Mouse (Mus musculus): ENCODE data around the gene Camk1. TPM values are rescaled to one million over a fixed set of nuclear protein-coding genes. Genes with fewer than 3 reads are reported as not detected.

The Camk1 gene
- total and polyA plus RNA-seq, 2 experiments = 15.6 to 16.1 TPM

GRCm38 (mm10) chr6:113368124-113368523 lies 24.3 kb upstream of the Camk1 start:
- Histone ChIP-seq H3K36me3 (ENCODE audit: control insufficient read depth, insufficient read depth, low read length) (peaks cover 13% of the 10 kb centered on the region), H3K4me3 (ENCODE audit: insufficient read depth, low read depth, low read length) (no peak overlapping the region), H3K4me1 (ENCODE audit: control insufficient read depth, insufficient read depth, low read length) (peaks cover 3% of the 10 kb centered on the region), H3K9ac (ENCODE audit: low read depth, low read length) (no peak overlapping the region), H3K27me3 (ENCODE audit: control insufficient read depth, insufficient read depth, low read length) (no peaks in the 10 kb centered on the region), H3K79me2 (ENCODE audit: control insufficient read depth, insufficient read depth, low read length) (no peaks in the 10 kb centered on the region), H3K27ac (replicated peaks; ENCODE audit: insufficient read depth, low read depth, low read length) (no peak overlapping the region)
- TF ChIP-seq POLR2A (IDR thresholded peaks at IDR 0.05; ENCODE audit: extremely low read depth, insufficient read depth, low read length) = no peak
- no peak for TF ChIP-seq CTCF (IDR thresholded peaks at IDR 0.05; ENCODE audit: low read depth, low read length)
- WGBS = 93% methylated on average over 7 of the region's 7 CpGs
- DNase-seq (ENCODE audit: extremely low read depth, low read depth, low spot score) = no peak

- TF ChIP-seq CTCF (IDR thresholded peaks at IDR 0.05; ENCODE audit: low read depth, low read length) = no peak
- no peak for TF ChIP-seq POLR2A (IDR thresholded peaks at IDR 0.05; ENCODE audit: extremely low read depth, insufficient read depth, low read length)
- no peak overlapping the region for H3K4me3 ChIP-seq (ENCODE audit: insufficient read depth, low read depth, low read length)
- H3K9ac ChIP-seq (ENCODE audit: low read depth, low read length) = no peak overlapping the region
- peaks cover 10% of the 10 kb centered on the region for H3K36me3 ChIP-seq (ENCODE audit: control insufficient read depth, insufficient read depth, low read length)
- no peak for DNase-seq (ENCODE audit: extremely low read depth, low read depth, low spot score)
- 100% methylated on average over 1 of the region's 1 CpGs for WGBS
- no peak overlapping the region for H3K27ac ChIP-seq (replicated peaks; ENCODE audit: insufficient read depth, low read depth, low read length)
- peaks cover 3% of the 10 kb centered on the region for H3K4me1 ChIP-seq (ENCODE audit: control insufficient read depth, insufficient read depth, low read length)
- no peaks in the 10 kb centered on the region for H3K79me2 ChIP-seq (ENCODE audit: control insufficient read depth, insufficient read depth, low read length)
- H3K27me3 ChIP-seq (ENCODE audit: control insufficient read depth, insufficient read depth, low read length) = no peaks in the 10 kb centered on the region
Measured at GRCm38 (mm10) chr6:113367574-113367973, 23.8 kb upstream of the Camk1 start.

GRCm38 (mm10) chr6:113366639-113367038 lies 22.9 kb upstream of the Camk1 start:
- WGBS = 95% methylated on average over 6 of the region's 6 CpGs
- H3K36me3 ChIP-seq (ENCODE audit: control insufficient read depth, insufficient read depth, low read length) = peaks cover 10% of the 10 kb centered on the region

GRCm38 (mm10) chr6:113364518-113365135 lies 20.8 kb upstream of the Camk1 start:
- WGBS = 50% methylated on average over 8 of the region's 8 CpGs
- no peak for DNase-seq (ENCODE audit: extremely low read depth, low read depth, low spot score)
- Histone ChIP-seq H3K4me3 (ENCODE audit: insufficient read depth, low read depth, low read length) (no peak overlapping the region), H3K27ac (replicated peaks; ENCODE audit: insufficient read depth, low read depth, low read length) (no peak overlapping the region), H3K4me1 (ENCODE audit: control insufficient read depth, insufficient read depth, low read length) (peaks cover 3% of the 10 kb centered on the region), H3K9ac (ENCODE audit: low read depth, low read length) (no peak overlapping the region), H3K36me3 (ENCODE audit: control insufficient read depth, insufficient read depth, low read length) (peaks cover 8% of the 10 kb centered on the region), H3K79me2 (ENCODE audit: control insufficient read depth, insufficient read depth, low read length) (no peaks in the 10 kb centered on the region), H3K27me3 (ENCODE audit: control insufficient read depth, insufficient read depth, low read length) (no peaks in the 10 kb centered on the region)
- TF ChIP-seq CTCF (IDR thresholded peaks at IDR 0.05; ENCODE audit: low read depth, low read length) = no peak
- no peak for TF ChIP-seq POLR2A (IDR thresholded peaks at IDR 0.05; ENCODE audit: extremely low read depth, insufficient read depth, low read length)

More at GRCm38 (mm10) chr6:113366639-113367038, 22.9 kb upstream of the Camk1 start:
- no peak overlapping the region for H3K4me3 ChIP-seq (ENCODE audit: insufficient read depth, low read depth, low read length)
- no peak overlapping the region for H3K9ac ChIP-seq (ENCODE audit: low read depth, low read length)
- no peak overlapping the region for H3K27ac ChIP-seq (replicated peaks; ENCODE audit: insufficient read depth, low read depth, low read length)
- H3K79me2 ChIP-seq (ENCODE audit: control insufficient read depth, insufficient read depth, low read length) = no peaks in the 10 kb centered on the region
- H3K4me1 ChIP-seq (ENCODE audit: control insufficient read depth, insufficient read depth, low read length) = peaks cover 3% of the 10 kb centered on the region
- no peak for DNase-seq (ENCODE audit: extremely low read depth, low read depth, low spot score)
- TF ChIP-seq CTCF (IDR thresholded peaks at IDR 0.05; ENCODE audit: low read depth, low read length) = no peak
- no peak for TF ChIP-seq POLR2A (IDR thresholded peaks at IDR 0.05; ENCODE audit: extremely low read depth, insufficient read depth, low read length)
- H3K27me3 ChIP-seq (ENCODE audit: control insufficient read depth, insufficient read depth, low read length) = no peaks in the 10 kb centered on the region

DNA sequence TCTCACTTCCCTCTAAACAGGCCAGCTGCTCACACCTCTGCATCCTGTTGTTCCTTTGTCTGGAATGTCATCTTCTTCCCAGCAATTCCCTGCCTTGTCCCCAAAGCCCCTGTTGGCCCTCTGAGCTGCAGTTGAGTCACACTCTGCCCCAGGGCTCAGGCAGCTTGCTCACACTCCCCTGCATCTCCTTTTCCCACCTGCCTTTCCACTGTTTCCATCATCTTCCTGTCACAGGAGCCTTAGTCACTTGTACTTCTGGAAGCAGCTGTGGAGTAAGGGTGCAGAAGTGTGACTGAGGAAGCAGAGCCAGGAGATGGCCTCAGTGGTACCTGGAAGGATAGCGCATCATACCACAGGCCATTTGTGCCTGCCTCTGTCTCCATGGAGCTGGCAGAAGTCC lies 18.5 kb upstream of the Camk1 start:
- H3K27ac ChIP-seq (replicated peaks; ENCODE audit: insufficient read depth, low read depth, low read length) = no peak overlapping the region
- no peak overlapping the region for H3K9ac ChIP-seq (ENCODE audit: low read depth, low read length)
- H3K79me2 ChIP-seq (ENCODE audit: control insufficient read depth, insufficient read depth, low read length) = no peaks in the 10 kb centered on the region
- 96% methylated on average over 1 of the region's 1 CpGs for WGBS
- H3K36me3 ChIP-seq (ENCODE audit: control insufficient read depth, insufficient read depth, low read length) = no peaks in the 10 kb centered on the region
- H3K27me3 ChIP-seq (ENCODE audit: control insufficient read depth, insufficient read depth, low read length) = no peaks in the 10 kb centered on the region
- DNase-seq (ENCODE audit: extremely low read depth, low read depth, low spot score) = no peak
- H3K4me3 ChIP-seq (ENCODE audit: insufficient read depth, low read depth, low read length) = no peak overlapping the region
- peaks cover 3% of the 10 kb centered on the region for H3K4me1 ChIP-seq (ENCODE audit: control insufficient read depth, insufficient read depth, low read length)
- TF ChIP-seq CTCF (IDR thresholded peaks at IDR 0.05; ENCODE audit: low read depth, low read length) (no peak), POLR2A (IDR thresholded peaks at IDR 0.05; ENCODE audit: extremely low read depth, insufficient read depth, low read length) (no peak)

DNA sequence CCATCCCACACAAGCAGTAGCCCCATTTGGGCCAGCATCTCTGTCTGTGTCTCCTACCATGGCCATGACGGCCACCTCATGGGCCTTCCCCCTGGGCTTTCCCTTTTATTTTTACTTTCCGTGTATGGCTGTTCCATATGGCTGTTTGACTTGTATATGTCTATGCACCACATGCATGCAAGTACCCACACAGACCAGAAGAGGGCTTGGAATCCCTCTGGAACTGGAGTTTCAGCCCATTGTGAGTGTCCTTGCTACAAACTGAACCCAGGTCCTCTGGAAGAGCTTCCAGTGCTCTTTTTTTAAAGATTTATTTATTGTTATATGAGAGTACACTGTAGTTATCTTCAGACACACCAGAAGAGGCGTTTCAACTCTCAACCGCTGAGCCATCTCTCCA lies 17.7 kb upstream of the Camk1 start:
- H3K9ac ChIP-seq (ENCODE audit: low read depth, low read length) = no peak overlapping the region
- no peaks in the 10 kb centered on the region for H3K27me3 ChIP-seq (ENCODE audit: control insufficient read depth, insufficient read depth, low read length)
- 82% methylated on average over 4 of the region's 4 CpGs for WGBS
- H3K27ac ChIP-seq (replicated peaks; ENCODE audit: insufficient read depth, low read depth, low read length) = no peak overlapping the region
- peaks cover 3% of the 10 kb centered on the region for H3K4me1 ChIP-seq (ENCODE audit: control insufficient read depth, insufficient read depth, low read length)
- TF ChIP-seq POLR2A (IDR thresholded peaks at IDR 0.05; ENCODE audit: extremely low read depth, insufficient read depth, low read length) = no peak
- TF ChIP-seq CTCF (IDR thresholded peaks at IDR 0.05; ENCODE audit: low read depth, low read length) = no peak
- H3K36me3 ChIP-seq (ENCODE audit: control insufficient read depth, insufficient read depth, low read length) = no peaks in the 10 kb centered on the region
- no peak for DNase-seq (ENCODE audit: extremely low read depth, low read depth, low spot score)
- H3K4me3 ChIP-seq (ENCODE audit: insufficient read depth, low read depth, low read length) = no peak overlapping the region
- H3K79me2 ChIP-seq (ENCODE audit: control insufficient read depth, insufficient read depth, low read length) = no peaks in the 10 kb centered on the region

Data from liver, adult 2 months (tissue).